Mouse (Mus musculus): ENCODE data around the gene Cox7a2. TPM values are rescaled to one million over a fixed set of nuclear protein-coding genes. Genes with fewer than 3 reads are reported as not detected.

Gene Cox7a2
- polyA plus RNA-seq, 1 experiment from 2014 or later, result 634 TPM

GRCm38 (mm10) chr9:79796461-79797135 is 36.9 kb upstream of the Cox7a2 start:
- TF ChIP-seq CTCF (IDR thresholded peaks at IDR 0.05), result no peak
- peak; percentile 78 for TF ChIP-seq EP300 (IDR thresholded peaks at IDR 0.05)
- H3K27ac ChIP-seq (ENCODE audit: low read length), result 0 out of 2 replicates have a peak overlapping the region, but pooled peaks have one; percentile 10
- H3K4me1 ChIP-seq (ENCODE audit: insufficient read depth, low read depth, low read length), result no peaks in the 10 kb centered on the region
- H3K4me2 ChIP-seq (replicated peaks; ENCODE audit: low read depth, low read length), result no peak overlapping the region
- WGBS, result 37% methylated on average over 7 of the region's 7 CpGs
- H3K27me3 ChIP-seq (replicated peaks; ENCODE audit: insufficient read depth, low read length), result no peaks in the 10 kb centered on the region
- H3K9me3 ChIP-seq (ENCODE audit: low read length), result no peaks in the 10 kb centered on the region
- H3K9ac ChIP-seq (replicated peaks; ENCODE audit: low read depth), result no peak overlapping the region
- H3K36me3 ChIP-seq (ENCODE audit: insufficient read depth, low read length), result no peaks in the 10 kb centered on the region
- H3K4me3 ChIP-seq (ENCODE audit: low read depth, low read length), result no peak overlapping the region
- ATAC-seq (peak; percentile 25; the same call in 1 of the 2 replicates), DNase-seq (ENCODE audit: low spot score) (peak; percentile 88)

DNA sequence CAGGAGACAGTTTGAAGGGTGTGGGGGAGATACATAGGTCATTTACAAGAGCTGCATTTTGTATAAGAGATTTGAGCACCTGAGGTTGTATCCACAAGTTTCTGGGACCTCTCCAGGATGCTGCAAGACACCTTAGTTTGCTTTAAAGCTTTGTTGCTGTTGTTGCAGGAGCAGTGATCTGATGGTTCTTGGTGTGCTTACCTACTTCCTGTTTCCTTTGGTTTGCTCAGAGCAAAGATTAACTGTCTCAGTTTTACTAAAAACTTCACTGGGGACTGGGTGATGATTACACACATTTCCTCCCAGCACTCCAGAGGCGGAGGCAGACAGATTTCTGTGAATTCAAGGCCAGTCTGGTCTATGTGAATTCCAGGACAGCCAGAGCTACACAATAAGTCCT is 35.4 kb upstream of the Cox7a2 start:
- DNase-seq (ENCODE audit: low spot score) (no peak), ATAC-seq (no peak)
- Histone ChIP-seq H3K9me3 (ENCODE audit: low read length) (no peaks in the 10 kb centered on the region), H3K4me1 (ENCODE audit: insufficient read depth, low read depth, low read length) (no peaks in the 10 kb centered on the region), H3K27me3 (replicated peaks; ENCODE audit: insufficient read depth, low read length) (no peaks in the 10 kb centered on the region), H3K27ac (ENCODE audit: low read length) (no peak overlapping the region), H3K4me3 (ENCODE audit: low read depth, low read length) (no peak overlapping the region), H3K4me2 (replicated peaks; ENCODE audit: low read depth, low read length) (no peak overlapping the region), H3K9ac (replicated peaks; ENCODE audit: low read depth) (no peak overlapping the region), H3K36me3 (ENCODE audit: insufficient read depth, low read length) (no peaks in the 10 kb centered on the region)
- 57% methylated on average over 1 of the region's 1 CpGs for WGBS
- TF ChIP-seq CTCF (IDR thresholded peaks at IDR 0.05) (no peak), EP300 (IDR thresholded peaks at IDR 0.05) (no peak)

DNA sequence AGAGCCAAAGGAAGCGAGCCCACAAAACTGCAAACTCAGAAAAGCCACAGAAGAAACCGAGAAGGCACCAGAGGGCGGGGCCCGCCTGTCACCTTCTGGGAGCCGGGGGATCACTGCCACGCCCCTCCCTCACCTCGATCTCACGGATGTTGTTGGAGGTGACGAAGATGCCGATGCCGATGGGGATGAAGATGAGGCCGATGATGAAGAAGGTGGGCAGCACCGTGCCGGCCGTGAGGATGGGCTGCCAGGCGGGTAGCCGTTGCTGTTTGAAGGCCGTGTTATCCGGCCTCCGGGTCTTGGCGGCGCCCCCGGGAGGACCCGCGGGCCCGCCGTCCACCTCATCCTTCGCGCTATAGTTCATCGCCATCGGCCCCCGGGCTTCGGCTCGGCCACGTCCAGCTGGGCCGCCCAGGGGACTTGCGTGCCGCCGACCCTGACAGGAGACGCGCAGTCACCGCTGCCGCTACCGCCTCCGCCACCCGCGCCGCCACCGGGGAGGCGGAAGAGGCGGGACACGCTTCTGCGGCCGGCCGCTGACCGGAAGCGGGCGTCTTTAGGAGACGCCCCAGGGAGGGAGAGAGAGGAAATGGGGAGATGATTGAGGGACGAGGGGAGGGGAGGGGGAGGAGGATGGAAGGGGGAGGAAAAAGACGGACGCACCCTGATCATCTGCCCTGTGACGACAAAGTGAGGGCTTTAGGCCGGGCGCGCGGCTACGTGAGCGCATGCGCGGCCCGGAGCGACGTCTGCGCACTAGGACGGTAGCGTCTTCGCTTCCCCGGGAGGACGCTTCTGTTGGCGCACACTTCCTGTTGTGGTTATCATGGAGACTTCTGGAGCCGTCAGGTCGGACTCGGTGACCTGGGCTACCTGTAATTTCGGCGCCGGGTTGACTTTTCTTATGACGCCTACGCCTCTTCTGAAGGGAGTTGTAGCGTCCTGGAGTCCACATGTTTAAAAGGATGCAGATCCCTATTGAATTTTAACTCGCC is 33.5 kb upstream of the Cox7a2 start, which contains the start of gene Tmem30a:
Gene Tmem30a, minus strand, starts transcription at position 667 of the 995 bp plus-strand sequence.
- Histone ChIP-seq H3K4me3 (ENCODE audit: low read depth, low read length) (peak within 1 kb of the TSS; percentile 92), H3K4me2 (replicated peaks; ENCODE audit: low read depth, low read length) (peak within 1 kb of the TSS; percentile 70), H3K27me3 (replicated peaks; ENCODE audit: insufficient read depth, low read length) (no peaks in the 10 kb centered on the region), H3K27ac (ENCODE audit: low read length) (peak within 1 kb of the TSS; percentile 90), H3K4me1 (ENCODE audit: insufficient read depth, low read depth, low read length) (no peaks in the 10 kb centered on the region), H3K9ac (replicated peaks; ENCODE audit: low read depth) (peak within 1 kb of the TSS; percentile 87), H3K36me3 (ENCODE audit: insufficient read depth, low read length) (no peaks in the 10 kb centered on the region), H3K9me3 (ENCODE audit: low read length) (no peaks in the 10 kb centered on the region)
- DNase-seq (ENCODE audit: low spot score) (peak; percentile 99), ATAC-seq (peak; percentile 95)
- TF ChIP-seq EP300 (IDR thresholded peaks at IDR 0.05), result no peak
- TF ChIP-seq CTCF (IDR thresholded peaks at IDR 0.05), result peak; percentile 18; the same call in 1 of the 2 replicates
- 1% methylated on average over 90 of the region's 91 CpGs for WGBS

DNA sequence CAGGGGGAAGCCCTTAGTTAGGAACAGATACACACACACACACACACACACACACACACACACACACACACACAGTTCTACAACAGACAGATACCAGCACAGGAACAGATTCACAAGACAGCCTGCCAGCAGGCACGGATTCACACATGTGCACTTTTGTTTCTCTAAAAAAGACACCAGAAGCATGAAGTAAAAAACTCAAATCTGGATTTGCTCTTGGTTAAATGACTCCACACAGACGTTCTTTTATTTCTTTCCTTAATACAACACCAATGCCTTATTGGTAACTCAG is 26.1 kb upstream of the Cox7a2 start:
- Histone ChIP-seq H3K4me2 (replicated peaks; ENCODE audit: low read depth, low read length) (no peak overlapping the region), H3K4me1 (ENCODE audit: insufficient read depth, low read depth, low read length) (peaks cover 4% of the 10 kb centered on the region; the same call in 1 of the 2 replicates), H3K27ac (ENCODE audit: low read length) (0 out of 2 replicates have a peak overlapping the region, but pooled peaks have one; percentile 20), H3K4me3 (ENCODE audit: low read depth, low read length) (no peak overlapping the region), H3K9ac (replicated peaks; ENCODE audit: low read depth) (no peak overlapping the region), H3K27me3 (replicated peaks; ENCODE audit: insufficient read depth, low read length) (no peaks in the 10 kb centered on the region), H3K36me3 (ENCODE audit: insufficient read depth, low read length) (no peaks in the 10 kb centered on the region), H3K9me3 (ENCODE audit: low read length) (no peaks in the 10 kb centered on the region)
- DNase-seq (ENCODE audit: low spot score) (no peak), ATAC-seq (no peak)
- no peak for TF ChIP-seq CTCF (IDR thresholded peaks at IDR 0.05)
- no peak for TF ChIP-seq EP300 (IDR thresholded peaks at IDR 0.05)
- 67% methylated on average over 2 of the region's 2 CpGs for WGBS

DNA sequence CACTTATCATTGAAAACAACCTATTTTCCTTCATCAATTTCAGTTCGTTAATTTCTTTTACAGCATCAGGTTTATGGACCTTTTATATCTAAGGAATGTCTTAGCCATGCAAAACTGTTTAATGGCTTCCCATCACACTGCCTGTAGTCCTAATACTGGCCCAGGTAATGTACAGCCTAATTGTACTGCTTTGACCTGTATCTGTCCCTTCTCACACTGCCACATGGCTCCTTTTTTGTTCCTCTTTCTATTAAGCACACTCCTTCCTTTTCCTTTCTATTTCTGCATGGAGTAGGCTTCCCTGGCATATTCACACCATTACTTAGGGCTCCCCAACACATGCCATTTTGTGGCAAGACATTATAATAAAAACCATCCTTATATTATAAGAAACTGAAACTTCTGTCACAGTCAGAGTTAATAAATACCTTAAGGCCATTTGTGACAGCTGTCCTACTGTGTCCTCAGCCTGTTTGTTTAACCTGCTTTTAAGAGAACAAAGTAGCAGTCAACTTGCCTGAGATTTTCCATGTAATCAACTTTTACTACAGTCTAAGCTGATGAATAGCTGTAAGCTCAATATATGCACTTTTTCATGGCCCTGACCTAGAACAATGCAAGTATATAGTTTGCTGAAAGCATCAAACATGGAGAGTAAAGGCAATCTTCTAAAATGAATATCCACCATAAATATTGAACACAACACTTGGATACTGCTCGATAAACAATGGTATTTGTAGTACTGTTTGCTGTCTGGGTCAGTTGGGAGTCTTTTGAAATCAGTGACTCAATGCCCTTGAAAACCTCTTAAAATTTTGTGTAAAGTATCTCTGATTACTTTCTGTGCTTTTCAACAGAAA is 25.5 kb upstream of the Cox7a2 start:
- Histone ChIP-seq H3K4me1 (ENCODE audit: insufficient read depth, low read depth, low read length) (peaks cover 4% of the 10 kb centered on the region; the same call in 1 of the 2 replicates), H3K4me3 (ENCODE audit: low read depth, low read length) (no peak overlapping the region), H3K4me2 (replicated peaks; ENCODE audit: low read depth, low read length) (no peak overlapping the region), H3K27me3 (replicated peaks; ENCODE audit: insufficient read depth, low read length) (no peaks in the 10 kb centered on the region), H3K36me3 (ENCODE audit: insufficient read depth, low read length) (no peaks in the 10 kb centered on the region), H3K27ac (ENCODE audit: low read length) (0 out of 2 replicates have a peak overlapping the region, but pooled peaks have one; percentile 20), H3K9ac (replicated peaks; ENCODE audit: low read depth) (no peak overlapping the region), H3K9me3 (ENCODE audit: low read length) (no peaks in the 10 kb centered on the region)
- 75% methylated on average over 2 of the region's 2 CpGs for WGBS
- TF ChIP-seq CTCF (IDR thresholded peaks at IDR 0.05) (no peak), EP300 (IDR thresholded peaks at IDR 0.05) (0 out of 2 replicates have a peak, but pooled peaks have one; percentile 20)
- ATAC-seq (no peak), DNase-seq (ENCODE audit: low spot score) (peak; percentile 42)

Data from lung, postnatal 0 days (tissue).